Mouse (Mus musculus) cerebellum, adult 2 months (tissue): ENCODE measurements around the gene Rpl35a.

Source experiments
- CTCF ChIP-seq: fragments of 200-500 bp; IDR thresholded peaks from 2 replicates; pipeline ENCODE4 v1.5.1; 2011; ENCODE audit warnings: low read depth, mild to moderate bottlenecking, control low read depth, low read length, moderate library complexity, borderline replicate concordance; ENCODE audit not compliant: insufficient read depth
- POLR2A ChIP-seq: fragments of 200-500 bp; IDR thresholded peaks from 2 replicates; pipeline ENCODE4 v1.6.1; 2011; ENCODE audit warnings: low read length, control low read depth, borderline replicate concordance; ENCODE audit not compliant: insufficient read depth

- TF ChIP-seq CTCF = no peak
- TF ChIP-seq POLR2A = no peak
Measured at GRCm38 (mm10) chr16:33064636-33065035, 8.4 kb downstream of the Rpl35a start.
